Mouse (Mus musculus): ENCODE measurements at regions not wholly inside any gene's neighbourhood (a gene's known extent, or its start where the extent isn't known, plus 50 kb on each side); places are given as distances from the start of the nearest gene placed in this dataset.

GRCm38 (mm10) chr11:38886466-38886865, 1650.7 kb upstream of the Tenm2 start:
- no peak for DNase-seq

- peak; percentile 34 to 53 for DNase-seq
Observed at GRCm38 (mm10) chr11:38861622-38862345, 1626.0 kb upstream of the Tenm2 start.

GRCm38 (mm10) chr11:38856645-38857044, 1620.9 kb upstream of the Tenm2 start:
- no peak for DNase-seq

GRCm38 (mm10) chr11:38829148-38829547, 1593.4 kb upstream of the Tenm2 start:
- no peak for DNase-seq

- no peak for DNase-seq
Observed at GRCm38 (mm10) chr11:38828375-38828774, 1592.6 kb upstream of the Tenm2 start.

GRCm38 (mm10) chr11:38825172-38825753, 1589.5 kb upstream of the Tenm2 start:
- DNase-seq: no peak

- DNase-seq: no peak
Observed at GRCm38 (mm10) chr11:38818141-38818540, 1582.4 kb upstream of the Tenm2 start.

GRCm38 (mm10) chr11:38783548-38783947, 1547.8 kb upstream of the Tenm2 start:
- DNase-seq: no peak

GRCm38 (mm10) chr11:38779585-38779984, 1543.8 kb upstream of the Tenm2 start:
- no peak for DNase-seq

GRCm38 (mm10) chr11:38762241-38762640, 1526.5 kb upstream of the Tenm2 start:
- no peak for DNase-seq

GRCm38 (mm10) chr11:38747549-38747948, 1511.8 kb upstream of the Tenm2 start:
- peak in 1 of 2 experiments; percentile 12 for DNase-seq

GRCm38 (mm10) chr11:38729101-38729500, 1493.3 kb upstream of the Tenm2 start:
- no peak for DNase-seq

GRCm38 (mm10) chr11:38715697-38716096, 1479.9 kb upstream of the Tenm2 start:
- DNase-seq: no peak

GRCm38 (mm10) chr11:38681264-38681663, 1445.5 kb upstream of the Tenm2 start:
- no peak for DNase-seq

- DNase-seq: peak; percentile 8 to 30
Observed at GRCm38 (mm10) chr11:38673367-38674056, 1437.7 kb upstream of the Tenm2 start.
